Mouse (Mus musculus) activated CD4-positive, CD25-positive, alpha-beta regulatory T cell, adult 4 months (primary cell): ENCODE data around the gene Drd4. TPM values are rescaled to one million over a fixed set of nuclear protein-coding genes. Genes with fewer than 3 reads are reported as not detected.
"Not testable (repeated sequence)": the region's sequence is repeated elsewhere in the genome, so short reads cannot be mapped to it uniquely, and the experiment has no call there.

Experiments
- ATAC-seq: one replicate; pipeline ENCODE4 v1.8.0; 2017
- polyA plus RNA-seq, 2 experiments: library from polyadenylated mRNA; unstranded; fragments of 100-300 nt; shearing (Covaris generic); gene quantifications; one replicate each; pipeline ENCODE4 v1.2.1; 2017

Gene Drd4
- polyA plus RNA-seq, result not detected

DNA sequence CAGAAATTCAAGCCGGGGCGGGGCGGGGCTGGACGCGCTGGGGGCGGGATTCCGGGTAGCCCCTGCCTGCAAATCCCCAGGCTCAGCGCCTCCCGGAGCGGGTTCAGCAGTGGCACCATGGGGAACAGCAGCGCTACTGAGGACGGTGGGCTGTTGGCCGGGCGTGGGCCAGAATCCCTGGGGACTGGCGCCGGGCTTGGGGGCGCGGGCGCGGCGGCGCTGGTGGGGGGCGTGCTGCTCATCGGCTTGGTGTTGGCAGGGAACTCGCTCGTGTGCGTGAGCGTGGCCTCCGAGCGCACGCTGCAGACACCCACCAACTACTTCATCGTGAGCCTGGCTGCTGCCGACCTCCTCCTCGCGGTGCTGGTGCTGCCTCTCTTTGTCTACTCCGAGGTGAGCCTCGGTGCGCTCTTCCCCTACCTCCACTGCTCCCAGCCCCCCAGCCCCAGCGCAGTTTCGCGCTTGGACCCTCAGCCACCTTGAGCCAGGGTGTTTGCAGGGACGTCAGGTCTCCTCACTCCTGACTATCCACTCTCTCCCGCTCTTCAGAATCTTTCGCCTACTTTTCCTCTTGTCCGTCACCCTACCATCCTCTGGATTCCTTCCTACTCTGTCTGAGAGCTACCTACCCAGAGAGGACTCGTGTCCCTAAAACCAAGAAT lies at the start of gene Drd4:
Gene Drd4 (plus strand): TSS at position 86 of the 662 bp plus-strand sequence.
- ATAC-seq, result no peak

DNA sequence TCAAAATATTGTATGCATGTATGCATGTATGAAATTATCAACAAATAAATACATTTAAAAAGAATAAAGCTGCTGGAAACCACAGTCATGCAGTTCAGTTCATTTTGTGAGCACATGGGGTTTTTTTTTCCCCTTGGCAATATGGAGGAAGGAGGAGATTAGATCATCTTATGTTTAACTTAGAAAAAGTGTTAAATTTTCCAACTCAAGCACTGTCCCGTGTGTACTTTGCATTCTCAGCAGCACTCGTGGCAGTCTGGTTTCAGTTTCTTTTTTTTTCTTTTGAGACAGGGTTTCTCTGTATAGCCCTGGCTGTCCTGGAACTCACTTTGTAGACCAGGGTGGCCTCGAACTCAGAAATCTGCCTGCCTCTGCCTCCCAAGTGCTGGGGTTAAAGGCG lies 41.3 kb upstream of the Drd4 start:
- not testable (repeated sequence) for ATAC-seq

DNA sequence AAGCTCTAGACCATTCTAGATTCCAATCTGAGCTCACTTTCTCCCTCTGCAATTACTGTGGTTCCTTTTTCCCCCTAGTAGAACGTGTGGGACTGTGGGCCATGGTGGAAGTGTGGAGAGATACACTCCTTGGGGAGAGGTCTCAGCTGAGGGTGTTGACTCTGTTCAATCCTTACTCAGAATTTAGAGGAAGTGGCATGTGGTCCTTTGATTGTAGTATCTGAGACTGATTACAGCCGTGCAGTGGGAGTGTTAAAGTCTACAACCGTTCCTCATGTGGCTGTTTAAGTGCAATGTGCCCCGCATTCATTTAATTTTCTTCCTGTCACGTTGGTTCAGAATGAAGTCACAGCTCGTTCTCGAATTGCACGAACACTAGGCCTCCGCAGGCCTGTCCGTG lies 35.6 kb upstream of the Drd4 start:
- ATAC-seq, result no peak

DNA sequence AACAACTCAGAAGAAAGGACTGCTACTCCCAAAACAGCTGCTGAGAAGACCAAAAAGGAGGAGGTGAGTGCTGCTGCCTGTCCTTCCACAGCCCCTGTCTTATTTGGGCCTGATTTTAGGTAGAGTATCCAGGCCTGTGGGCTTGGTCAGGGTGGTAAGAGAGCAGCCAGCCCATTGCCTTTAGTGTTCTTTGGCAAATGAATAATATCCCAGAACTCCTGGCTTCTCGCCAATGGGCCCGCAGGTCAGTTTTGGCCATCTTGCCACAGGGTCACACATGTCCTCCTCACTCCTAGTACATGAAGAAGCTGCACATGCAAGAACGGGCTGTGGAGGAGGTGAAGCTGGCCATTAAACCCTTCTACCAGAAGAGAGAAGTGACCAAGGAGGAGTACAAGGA lies 30.3 kb upstream of the Drd4 start:
- no peak for ATAC-seq

DNA sequence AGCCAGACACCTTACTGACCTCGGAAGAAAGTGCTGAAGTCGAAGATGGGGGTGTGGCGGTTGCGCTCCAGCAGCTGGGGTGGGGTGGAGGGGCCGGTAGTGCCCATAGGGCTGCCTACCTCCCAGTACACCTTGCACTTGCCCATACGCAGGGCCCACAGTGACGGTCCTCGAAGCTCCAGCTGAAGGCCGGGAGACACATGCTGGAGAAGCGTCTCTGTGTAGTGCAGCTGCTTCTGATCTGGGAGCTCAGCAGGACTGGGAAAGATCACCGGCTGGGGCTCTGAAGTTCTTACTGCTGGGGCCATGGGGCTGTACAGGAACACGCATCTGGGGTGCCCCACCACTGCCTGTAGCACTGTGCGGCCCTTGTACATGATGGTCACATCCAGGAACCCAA lies 28.2 kb upstream of the Drd4 start:
- ATAC-seq, result no peak

DNA sequence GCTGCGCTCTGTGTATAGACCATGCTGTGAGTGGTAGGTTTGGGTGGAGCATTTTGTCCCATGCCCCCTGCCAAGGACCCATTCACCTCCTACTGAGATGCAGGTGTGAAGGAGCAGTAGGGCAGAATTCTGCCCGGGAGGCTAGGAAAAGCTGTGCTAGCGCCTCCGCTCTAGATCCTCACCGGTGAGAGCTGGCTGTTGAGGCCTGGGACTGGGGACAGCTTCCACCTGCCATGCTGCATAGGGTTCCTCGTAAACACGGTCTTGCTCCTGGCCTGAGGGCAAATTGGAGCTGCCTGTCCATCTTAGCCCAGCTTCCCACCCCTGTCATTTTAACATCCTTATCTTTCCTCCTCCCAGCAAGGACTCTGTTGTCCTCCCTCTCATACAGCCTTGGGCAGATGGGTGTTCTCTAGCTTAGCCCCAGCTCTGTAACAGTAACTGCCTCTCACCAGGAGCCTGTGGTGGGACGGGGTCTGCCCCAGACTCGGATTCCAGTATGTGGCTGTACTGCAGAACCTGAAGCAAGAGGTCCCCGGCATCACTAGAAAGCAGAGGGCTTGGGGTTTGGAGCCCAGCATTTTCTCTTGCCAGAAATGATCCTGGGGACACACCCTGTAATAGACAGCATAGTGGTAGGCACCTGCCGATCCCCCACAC lies 27.6 kb upstream of the Drd4 start:
- no peak for ATAC-seq

DNA sequence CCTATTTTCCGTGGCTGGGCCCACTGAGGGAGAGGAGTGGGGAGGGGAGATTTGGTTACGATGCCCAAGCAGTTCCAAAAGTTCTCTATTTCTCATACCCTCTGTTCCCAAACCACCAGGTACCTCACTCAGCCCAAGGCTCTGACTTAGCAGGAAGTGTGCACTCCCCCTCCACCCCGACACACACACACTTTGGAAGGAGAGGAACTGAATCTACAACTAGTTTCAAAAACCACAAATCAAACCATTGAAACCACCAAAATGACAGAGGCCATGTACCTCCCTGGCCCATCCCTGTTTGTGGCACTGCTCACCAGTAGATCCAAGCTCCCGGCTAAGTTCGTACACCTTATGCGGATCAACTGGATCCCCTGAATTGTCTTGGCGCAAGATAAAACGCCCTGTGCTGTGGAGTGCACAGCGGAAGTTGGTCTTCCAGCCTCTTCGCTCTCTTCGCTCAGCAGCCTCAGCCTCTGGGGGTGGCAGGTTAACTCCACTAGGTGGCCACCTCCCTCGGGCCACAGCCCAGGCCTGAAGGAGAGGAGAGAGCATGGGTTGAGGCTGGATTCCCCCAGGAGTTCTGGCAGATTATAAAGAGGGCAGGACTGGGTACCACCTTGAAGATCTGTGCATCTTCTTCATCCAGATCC lies 26.9 kb upstream of the Drd4 start:
- ATAC-seq, result peak; percentile 48

DNA sequence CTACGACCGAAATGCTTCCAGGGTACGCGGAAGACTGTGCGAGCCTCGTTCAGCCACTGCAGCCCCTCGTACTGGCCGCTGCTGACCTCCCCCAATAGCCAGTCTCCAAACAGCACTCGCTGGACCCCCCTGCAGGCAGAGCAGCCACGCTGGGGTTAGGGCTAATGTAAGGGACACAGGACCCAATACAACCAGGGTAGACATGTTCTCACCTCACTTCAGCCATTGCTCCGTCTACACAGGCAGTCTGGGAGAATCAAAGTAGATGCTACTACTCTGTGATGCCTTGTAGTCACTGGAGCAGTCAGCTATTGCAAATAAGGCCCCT lies 26.4 kb upstream of the Drd4 start:
- peak; percentile 16 for ATAC-seq

DNA sequence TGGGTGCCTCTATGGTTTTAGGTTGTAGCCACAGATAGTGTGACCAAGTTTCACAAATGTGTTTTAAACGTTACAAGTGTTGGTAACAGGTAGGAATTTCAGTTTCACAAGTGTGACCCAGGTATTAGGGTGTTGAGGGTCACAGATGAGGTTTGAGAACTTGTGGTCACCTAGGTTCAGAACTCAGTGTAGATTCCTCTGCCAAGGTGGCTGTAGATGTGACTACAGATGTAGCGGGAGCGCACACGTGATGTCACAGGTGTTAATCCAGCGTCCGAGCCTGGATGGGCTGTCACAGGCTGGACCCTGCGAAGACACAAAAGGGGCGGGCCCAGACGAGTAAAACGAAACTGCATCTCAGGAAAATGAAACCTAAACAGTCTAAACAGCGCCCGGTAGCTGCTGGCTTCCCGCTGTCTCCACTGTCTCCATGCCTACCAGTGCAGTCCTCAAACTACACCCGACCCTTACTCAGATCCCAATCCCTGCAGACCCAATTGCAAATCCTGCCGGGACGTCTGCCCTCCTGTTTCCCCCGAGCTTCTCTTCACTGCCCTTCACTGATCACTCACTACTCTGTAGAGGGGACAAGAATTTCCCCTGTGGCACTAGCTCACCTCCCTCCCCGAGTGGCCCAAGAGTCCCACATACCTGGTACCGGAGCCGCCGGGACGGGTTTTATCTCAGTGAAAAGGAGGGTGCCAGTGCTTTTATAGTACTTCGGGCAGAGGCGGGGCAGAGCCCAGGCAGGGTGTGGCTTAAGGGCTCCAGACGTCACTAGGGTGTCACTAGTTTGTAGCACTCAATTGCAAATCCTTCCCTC lies 25.9 kb upstream of the Drd4 start, which contains the start of gene Irf7:
Gene Irf7 (minus strand): TSS at position 743 of the 823 bp plus-strand sequence.
- ATAC-seq, result peak; percentile 81

DNA sequence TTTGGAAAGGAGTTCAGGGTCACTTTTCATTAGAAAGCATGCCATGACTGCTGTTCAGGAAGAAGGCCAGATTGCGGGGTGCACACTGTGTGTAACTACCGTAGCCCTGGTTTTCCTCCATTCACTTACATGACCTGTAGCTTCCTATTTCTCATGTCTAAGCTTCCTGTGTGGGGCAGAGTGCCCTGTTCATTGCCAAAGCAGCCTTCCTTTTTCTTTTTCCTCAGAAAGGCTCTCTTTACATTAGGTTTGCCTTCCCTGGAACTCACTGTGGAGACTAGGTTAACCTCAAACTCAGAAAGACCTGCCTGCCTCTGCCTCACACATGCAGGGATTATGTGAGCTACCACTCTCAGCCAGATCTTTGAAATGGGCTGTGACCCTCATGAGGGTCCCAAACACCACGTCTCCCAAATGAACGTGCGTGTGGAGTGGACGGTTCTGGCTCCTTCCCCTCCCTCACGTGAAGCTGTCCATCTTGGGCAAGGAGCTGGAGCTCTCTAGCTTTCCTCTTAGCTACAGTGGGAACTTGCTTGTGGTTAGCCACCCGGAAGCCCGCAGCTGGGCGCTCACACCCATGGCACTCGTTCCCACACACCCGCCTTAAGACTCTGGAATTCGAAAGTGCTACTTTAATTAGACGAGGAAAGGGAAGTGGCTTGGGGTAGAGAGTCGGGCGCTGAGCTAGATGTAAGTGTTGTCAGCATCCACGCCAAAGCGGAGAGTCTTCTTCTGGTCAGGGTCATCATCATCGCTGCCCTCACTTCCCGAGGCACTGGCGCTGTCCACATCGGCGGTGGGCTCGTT lies 23.1 kb upstream of the Drd4 start:
- ATAC-seq, result no peak

DNA sequence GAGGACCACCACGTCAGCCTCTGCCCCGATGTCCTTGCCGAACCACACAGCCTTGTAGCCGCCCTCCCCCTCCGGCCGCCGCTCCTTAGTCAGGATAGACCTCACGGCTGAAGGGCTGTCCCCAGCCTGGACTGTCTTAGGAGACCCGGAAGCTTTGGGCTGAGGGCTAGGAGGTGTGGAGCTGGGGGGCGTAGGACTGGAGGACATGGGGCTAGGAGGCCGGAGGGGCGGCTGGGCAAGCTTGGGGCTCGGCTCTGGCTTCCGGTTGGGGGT lies 22.6 kb upstream of the Drd4 start:
- no peak for ATAC-seq

DNA sequence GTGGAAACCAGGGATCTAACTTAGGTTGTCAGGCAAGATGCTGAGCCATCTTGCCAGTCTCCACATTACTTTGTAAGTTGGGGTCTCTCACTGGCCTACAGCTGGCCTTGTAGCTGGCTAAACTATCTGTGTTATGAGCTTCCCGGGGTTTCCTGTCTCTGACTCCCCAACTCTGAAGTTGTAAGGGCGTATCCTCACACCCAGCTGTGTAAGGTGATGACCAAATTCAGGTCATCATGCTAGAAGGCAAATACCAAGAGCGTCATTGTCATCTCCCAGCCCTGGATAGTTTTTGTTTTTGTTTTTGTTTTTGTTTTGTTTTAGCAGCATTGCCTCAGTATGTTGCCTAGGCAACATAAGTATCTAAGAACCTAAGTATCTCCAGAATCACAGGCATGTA lies 21.2 kb upstream of the Drd4 start:
- no peak for ATAC-seq

DNA sequence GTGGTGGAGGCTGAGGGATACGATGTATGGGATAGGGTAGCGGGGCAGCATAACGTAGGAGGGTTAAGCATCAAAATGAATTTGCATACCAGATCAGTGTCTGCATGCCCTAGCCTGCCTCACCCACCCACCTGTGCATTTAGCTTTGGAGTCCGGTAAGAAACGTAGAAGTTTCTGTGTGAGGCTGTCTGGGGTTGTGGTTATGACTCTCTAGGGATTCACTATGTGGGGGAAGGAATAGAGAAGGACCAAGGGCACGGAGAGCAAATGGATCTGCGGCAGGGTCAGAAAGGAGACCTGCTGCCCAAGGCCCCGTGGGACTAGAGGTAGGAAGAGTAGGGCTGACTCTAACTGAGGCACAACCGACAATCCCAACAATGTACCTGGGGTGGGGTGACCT lies 16.4 kb upstream of the Drd4 start:
- no peak for ATAC-seq

DNA sequence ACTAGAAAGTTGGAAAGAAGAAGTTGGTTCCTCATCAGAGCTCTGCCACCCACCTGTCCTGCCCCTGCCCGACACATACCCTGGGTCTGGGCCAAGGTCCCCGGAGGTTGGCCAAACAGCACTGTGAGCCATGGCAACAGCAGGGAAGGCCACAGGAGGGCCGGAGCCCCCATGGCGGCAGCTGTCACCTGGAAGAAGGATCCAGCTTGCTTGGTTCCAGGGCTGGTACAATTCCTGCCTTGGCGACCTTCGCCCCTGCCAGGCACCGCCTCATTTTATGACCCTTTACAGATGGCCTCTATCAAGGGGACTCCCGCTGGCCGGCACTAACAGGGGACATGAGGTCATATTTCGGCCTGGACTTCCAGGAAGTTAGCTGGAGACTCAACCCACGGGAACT lies 15.3 kb upstream of the Drd4 start, which contains the start of gene Cdhr5:
Gene Cdhr5 (minus strand): TSS at position 241 of the 400 bp plus-strand sequence.
- ATAC-seq, result no peak

DNA sequence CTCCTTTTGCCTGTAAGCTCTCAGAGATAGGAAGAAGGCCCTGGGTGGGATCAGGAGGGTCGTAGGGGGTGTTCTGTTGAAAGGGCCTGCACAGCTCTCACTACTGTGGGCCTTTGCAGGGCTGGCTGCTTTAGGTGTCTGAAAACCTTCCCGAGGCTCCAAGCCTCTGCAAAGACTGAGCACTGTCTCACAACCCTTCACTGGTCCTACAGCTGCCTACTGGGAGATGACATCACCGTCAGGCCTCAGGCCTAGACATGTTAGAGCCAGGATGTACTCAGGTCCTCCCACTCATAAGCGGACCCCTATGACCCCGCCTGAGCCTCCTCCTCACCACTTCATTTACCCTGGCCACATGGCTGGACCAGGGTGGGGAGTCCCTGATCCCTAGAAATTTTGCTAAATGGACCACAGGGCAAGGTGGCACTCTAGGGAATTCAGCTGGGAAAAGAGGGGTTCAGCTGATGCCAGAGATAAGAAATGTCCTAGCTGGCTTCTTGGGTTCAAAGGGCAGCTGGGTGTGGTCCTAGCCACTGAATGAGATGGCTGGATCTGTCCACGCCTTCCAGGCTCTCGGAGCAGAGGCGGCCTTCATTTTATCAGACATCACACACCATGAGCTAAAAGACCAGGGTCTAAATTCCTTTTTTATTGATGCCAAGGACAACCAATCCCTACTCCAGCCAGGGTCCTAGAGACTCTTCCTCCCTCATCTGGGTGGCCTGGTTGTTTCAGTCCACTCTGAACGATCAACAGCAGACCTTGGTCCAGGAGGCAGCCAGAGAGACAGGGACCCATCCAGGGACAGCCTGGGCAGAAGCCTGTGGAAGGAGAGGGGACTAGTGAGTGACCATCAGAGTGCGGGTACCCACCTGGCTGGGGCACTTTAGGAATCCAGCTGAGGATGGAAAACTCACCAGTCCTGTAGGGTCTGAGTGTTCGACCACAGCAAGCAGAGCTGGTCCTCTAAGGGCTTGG lies 13.8 kb upstream of the Drd4 start:
- no peak for ATAC-seq

DNA sequence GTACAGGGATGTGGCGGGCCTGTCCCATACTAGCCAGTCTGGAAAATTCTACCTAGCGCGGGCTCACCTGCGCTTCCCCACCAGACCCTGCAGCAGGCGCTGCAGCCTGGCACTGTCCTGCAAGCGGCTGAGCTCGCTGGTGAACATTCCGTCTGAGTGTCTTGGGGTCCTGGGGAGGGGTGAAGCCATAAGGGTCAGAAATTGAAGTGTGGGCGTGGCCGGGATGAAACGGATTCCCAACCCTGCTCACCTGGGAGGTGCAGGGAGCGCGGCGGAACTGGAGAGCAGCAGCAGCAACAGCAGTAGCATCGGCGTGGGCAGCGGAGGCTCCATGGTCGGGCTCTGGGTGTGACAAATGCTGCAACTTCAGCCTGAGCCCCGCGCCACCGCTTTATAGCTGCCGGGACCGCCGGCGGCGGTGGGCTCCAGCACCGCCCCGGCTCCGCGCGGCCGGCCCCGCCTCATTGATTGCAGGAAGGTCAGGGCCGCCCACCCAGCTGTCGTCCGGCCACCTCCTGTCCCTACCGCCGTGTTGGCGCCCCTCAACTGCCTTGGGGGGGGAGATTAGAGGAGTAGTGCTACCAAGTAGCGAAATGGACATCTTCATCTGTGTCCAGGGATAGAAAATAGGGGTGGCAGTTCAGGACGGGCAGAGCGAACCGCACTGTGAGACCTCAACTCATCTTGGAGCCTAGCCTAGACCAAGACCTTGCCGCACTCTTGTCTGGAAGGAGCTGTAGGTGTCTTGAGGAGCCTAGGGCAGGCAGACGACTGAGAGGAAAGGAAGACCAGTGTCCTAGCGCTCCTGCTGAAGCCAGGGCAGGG lies 12.8 kb upstream of the Drd4 start, which contains the start of gene Sct:
Gene Sct (minus strand): TSS at position 368 of the 825 bp plus-strand sequence.
- ATAC-seq, result peak; percentile 14

DNA sequence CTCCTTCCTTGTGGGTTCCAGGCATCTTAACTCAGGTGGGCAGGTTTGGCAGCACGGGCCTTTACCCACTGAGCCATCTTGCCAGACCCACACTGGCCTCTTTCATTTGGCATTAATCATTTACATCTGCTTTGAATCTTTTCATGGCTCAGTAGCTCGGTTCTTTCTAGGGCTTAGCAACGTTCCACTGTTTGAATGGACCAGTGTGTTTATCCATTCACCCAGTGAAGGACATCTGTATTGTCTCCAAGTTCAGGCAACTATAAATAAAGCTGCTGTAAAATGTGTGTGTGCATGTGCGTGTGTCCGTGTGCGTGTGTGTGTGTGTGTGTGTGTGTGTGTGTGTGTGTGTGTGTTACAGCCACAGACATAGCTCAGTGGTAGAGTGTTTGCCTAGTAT lies 10.4 kb upstream of the Drd4 start:
- ATAC-seq, result no peak

DNA sequence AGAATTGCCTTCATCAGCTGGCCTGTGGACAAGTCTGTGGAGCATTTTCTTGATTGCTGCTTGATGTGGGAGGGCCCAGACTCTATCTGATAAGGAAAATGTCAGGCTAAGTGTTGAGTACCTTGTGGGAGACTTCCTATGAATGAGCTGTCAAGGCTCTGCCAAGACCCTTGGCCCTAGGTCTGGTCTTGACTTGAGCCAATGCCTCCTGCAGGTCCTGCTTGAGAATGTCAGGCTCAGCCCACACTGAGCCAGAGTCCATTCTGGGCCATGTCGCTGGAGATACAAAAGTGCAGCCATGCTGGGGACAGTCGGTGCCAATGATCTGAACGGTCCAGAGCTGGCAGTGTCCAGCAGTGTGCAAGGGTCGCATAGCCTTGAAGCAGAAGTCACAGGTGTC lies 9.1 kb upstream of the Drd4 start:
- ATAC-seq, result no peak

DNA sequence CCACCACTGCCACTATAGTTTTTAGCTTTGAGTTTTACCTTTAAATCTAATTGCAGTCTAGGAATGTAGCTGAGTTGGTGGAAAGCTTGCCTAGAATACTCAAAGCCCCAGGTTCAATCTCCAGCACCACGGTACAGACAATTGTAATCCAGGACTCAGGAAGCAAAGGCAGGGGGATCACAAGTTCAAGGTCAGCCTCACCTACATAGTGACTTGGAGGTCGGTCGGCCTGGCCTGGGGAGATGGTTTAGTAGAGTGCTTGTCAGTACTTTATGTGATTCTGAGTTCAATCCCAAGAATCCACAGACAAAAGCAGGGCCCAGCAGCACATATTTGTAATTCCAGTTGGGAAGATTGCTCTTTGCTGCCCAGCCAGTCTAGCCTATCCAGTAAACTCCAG lies 3.8 kb upstream of the Drd4 start:
- no peak for ATAC-seq
